Mouse (Mus musculus) kidney, postnatal 14 days (tissue): Measurements from ENCODE around the gene Prpf4.

Experiments used
- DNase-seq: peaks from one replicate; pipeline ENCODE4 v3.0.0; 2022; ENCODE audit warnings: mixed read lengths

Gene Prpf4

GRCm38 (mm10) chr4:62389592-62390512 is 18.7 kb upstream of the Prpf4 start:
- DNase-seq = no peak

GRCm38 (mm10) chr4:62391892-62392291 is 16.7 kb upstream of the Prpf4 start:
- DNase-seq = no peak

DNA sequence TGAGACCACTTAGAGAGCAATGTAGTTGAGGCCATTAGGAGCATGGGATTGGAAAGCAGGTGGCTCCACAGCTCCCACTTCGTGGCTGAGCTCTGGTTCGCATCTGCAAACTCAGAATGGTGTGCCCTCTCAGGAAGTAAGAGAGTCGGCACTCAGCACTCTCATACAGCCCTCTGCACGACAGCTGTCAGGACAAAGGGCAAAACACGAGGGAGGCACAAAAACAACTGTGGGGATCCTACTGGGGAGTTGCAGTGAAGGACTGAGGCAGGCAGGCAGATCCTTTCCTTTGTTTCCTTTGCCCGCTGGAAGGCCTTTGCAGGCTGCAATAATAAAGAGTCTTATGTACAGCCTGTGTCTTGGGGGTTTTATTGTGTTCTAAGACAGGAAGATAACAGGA is 15.1 kb upstream of the Prpf4 start:
- DNase-seq = no peak

- no peak for DNase-seq
Measured at GRCm38 (mm10) chr4:62395806-62396205, 12.8 kb upstream of the Prpf4 start.

DNA sequence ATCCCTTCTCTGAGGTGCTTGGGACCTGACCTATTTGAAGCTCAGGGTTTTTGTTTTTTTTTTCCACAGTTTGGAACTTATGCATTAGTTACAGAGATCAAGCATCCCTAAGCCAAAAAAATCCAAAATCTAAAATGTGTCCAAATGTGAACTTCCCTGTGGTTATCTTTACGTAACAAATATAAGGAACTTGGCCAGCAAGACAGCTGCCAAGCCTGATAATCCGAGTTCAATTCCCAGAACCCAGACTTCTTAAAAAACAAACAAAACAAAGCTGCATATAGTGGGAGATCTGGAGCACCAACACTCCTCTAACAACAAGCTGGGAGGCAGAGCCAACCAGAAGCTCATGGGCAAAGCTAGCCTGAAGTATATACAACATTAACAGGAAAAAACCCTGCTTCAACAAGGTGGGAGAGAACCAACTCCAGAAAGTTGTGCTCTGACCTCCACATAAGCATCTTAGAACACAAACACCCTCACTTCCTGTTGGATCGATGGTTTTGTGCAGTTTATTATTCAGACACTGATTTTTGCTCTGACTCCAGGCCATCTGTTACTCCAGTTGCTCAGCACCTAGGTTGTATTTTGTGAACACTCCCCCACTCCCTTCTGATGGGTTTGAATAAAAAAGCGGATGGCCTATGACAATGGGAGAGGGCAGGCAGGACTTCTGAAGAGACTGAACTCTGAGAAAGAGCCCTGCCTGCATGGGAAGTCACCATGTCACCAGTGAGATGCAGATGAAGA is 10.8 kb upstream of the Prpf4 start:
- DNase-seq = no peak

DNA sequence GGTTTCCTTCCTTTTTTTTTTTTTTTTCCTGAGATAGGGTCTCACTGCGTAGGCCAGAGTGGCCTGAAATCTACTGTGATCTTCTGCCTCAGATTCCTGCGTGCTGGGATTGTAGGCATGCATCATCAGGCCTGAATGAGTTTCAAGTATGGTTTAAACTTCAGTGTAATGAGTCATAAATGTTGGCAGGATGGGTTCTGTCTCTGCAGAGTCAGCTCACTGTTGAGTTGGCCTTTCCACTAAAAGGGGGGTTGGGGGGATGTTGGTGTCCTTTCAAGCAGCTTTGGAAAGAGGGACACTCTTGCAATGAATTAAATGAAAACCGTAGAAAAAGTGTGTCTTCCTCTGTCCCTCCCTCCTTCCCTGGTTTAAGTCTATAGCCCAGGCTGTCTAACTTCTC is 9.6 kb upstream of the Prpf4 start:
- no peak for DNase-seq

GRCm38 (mm10) chr4:62406133-62406532 is 2.5 kb upstream of the Prpf4 start:
- DNase-seq = no peak

DNA sequence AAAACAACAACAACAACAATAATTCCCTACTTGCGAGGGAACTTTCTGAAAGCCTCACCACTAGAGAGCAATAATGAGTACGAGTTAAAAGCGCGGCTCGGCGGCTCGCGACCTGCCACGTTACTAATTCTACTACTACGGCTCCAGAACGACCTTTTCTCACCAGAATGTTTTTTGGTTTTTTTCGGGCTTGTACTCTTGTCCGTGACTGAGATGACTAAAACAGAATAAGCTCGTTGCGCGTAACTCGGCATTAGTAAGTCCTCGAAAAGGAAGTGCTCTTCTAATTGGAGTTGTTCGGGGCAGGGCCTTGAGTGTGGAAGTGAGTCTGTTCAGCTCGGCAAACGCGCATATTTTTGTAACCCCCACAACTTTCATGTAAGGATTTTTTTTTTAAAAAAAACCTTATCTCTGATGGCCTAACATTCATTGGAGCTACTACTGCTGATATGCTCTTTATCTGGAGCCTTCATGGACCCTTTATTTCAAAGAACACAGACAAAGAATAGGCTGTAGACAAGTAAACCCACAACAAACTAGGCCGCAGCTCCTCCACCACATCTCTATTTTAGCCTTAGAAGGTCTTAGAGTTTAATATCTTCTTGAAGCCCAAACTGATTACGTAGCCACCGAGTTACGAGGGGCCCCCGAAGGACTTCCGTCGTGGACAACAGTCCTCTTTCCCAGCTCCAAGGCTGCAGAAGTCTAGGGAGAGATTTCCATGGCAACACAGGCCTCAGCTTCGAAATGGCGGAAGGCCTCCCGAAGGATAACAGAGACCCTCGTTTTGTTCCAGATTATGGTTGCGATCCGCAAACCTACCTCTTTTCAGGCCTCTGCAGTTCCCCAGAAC is 641 bp upstream of the Prpf4 start:
- peak; percentile 78 for DNase-seq

- no peak for DNase-seq
Measured at GRCm38 (mm10) chr4:62409615-62410014, 1.0 kb downstream of the Prpf4 start.

DNA sequence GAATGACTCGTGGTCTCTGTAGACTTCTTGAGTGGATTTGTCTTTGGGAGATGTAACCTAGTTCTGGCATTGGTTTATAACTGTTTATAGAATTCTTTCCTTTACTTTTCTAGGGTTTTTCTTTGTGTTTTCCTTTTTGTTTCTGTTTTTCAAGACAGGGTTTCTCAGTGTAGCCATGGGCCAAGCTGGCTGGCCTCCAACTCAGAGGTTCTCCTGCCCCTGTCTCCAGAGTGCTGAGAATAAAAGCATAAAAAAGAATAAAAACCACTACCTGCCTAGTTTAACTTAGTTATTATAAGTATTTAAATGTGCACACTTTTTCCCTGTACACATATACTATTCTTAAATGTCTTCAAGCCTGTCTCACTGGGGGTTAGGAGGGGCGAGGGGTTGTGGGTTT is 1.7 kb downstream of the Prpf4 start:
- no peak for DNase-seq

DNA sequence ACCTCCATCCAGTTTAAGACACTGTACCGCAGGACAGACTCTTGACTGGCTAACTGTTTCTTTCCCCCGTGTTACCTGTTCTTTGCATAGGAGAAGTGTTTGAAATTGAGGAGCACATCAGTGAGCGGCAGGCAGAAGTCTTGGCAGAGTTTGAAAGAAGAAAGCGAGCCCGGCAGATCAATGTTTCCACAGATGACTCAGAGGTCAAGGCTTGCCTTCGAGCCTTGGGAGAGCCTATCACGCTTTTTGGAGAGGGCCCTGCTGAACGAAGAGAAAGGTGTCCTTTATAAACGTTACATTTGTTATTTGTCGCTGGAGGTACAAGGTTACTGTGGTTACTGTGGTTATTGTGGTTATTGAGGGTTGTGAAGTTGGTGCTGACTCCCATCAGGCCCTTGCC is 3.0 kb downstream of the Prpf4 start:
- DNase-seq = no peak

DNA sequence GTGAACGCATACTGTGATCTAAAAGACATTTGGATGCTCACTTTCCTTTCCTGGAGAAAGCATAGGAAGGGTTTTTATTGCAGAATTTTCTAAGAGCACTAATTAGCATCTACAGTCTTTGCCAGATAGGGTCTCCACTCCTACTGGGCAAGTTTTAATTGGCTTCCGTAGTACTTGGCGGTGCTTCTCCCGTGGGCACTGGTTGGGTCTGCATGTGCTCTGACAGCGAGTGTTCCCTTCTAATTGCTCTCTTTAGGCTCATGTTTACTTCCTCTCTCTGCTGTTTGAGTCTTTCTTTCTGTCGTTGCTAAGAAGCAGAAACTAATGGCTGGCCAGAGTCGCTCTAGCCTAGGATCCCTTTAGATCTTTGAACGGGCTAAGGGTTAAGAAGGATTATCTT is 9.9 kb downstream of the Prpf4 start:
- DNase-seq = no peak

- no peak for DNase-seq
Measured at GRCm38 (mm10) chr4:62419091-62419490, 10.5 kb downstream of the Prpf4 start.

GRCm38 (mm10) chr4:62425891-62426290 is 17.3 kb downstream of the Prpf4 start:
- DNase-seq = no peak

- no peak for DNase-seq
Measured at GRCm38 (mm10) chr4:62427978-62428758, 19.6 kb downstream of the Prpf4 start.

DNA sequence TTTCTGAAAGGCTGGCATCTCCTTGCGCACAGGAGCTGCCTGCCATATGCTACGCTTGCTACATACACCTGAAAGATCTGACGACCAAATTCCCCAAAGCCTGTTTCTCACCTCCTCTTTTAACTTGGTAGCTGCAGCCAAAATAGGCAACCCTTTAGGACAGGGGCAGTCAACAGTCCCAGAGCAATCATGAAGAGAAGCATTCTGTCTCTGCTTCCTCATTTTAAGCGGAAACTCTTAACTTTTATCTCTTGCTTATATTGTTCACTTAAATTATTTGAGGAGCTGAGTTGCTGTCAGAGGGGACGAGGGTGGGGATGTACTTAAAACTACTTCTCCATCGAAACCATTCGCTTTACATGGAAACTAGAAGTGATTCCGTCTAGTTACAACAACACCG is 21.0 kb downstream of the Prpf4 start:
- no peak for DNase-seq

- DNase-seq = no peak
Measured at GRCm38 (mm10) chr4:62430678-62431077, 22.1 kb downstream of the Prpf4 start.

DNA sequence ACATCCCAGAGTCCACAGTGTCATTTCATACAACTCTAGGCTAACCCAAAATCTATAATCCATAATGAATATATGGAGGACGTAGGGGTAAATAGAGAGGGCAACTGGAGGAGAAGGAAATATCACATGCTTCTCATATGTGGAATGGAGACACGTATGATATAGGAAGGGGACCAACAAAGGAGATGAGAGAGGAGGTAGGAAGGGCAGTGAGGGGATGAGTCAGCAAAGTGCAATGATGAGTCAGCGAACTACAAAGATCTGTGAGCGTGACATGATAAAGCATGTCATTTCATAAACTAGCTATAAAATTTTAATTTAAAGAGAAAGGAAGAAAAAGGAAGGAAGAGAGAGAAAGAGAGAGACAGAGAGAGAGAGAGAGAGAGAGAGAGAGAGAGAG is 22.9 kb downstream of the Prpf4 start:
- DNase-seq = no peak

DNA sequence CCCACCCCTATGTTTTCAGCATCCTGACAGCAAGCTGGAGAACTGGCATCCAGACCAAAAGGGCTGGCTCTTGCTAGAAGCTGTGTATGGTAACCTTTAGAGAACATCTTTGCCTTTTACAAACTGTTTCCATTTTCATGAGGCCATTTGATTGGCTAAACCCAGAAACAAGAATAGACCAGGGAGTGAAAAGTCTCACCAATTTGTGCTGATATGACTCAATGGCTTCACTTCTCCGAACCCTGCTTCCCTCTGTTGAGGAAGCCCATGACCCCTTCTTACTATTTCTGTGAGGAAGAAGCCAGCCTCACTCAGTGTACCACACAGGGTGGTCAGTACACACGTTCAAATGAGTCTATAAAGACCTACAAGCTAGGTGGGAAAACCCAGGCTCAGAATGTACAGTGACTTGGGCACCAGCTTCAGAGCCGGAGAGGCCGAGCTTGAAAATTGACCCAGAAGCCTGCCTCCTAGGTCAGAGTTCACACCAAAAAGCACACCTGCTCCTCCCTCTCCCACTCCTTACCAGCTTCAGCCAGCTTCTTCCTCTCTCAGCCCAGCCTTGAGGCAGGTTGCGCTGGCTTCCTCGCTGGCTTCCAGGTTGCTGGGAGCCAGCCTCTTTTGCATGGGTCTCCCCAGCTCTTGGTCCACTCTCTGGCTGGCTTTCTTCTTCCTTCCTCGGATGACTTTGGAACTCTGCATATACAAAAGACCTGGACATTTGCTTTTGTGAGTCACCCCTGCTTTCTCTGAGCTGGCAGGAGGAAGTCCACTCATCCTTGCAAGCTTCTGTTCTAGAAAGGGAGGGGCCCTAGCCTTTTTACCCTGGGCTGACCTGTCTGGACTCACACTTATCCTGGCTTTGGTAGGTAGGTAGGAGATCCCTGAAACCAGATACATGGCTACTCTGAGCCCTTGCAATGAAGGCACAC is 25.6 kb downstream of the Prpf4 start:
- DNase-seq = peak; percentile 42

GRCm38 (mm10) chr4:62435081-62435480 is 26.5 kb downstream of the Prpf4 start, which contains the start of gene Rnf183:
TSS of gene Rnf183 (minus strand) at chr4:62435252.
- DNase-seq = peak; percentile 67

DNA sequence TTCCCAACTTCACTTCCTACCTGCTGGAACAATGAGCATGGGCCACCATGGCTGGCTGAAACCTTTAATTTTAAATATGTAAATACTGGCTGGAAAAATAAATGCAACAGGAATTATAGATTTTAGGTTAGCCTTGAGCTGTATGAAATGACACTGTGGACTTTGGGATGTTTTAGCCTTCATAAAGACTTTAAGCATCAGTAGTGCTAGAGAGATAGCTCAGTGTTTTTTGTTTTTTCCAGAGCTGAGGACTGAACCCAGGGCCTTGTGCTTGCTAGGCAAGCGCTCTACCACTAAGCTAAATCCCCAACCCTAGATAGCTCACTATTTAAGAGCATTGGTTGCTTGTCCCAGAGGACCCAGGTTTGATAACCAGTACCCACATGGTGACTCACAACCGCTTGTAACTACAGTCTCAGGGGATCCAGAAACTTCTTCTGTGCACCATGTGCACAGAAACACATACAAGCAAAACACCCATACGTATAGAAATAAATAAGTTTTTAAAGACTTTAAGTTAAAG is 28.7 kb downstream of the Prpf4 start:
- no peak for DNase-seq
